Mouse (Mus musculus) ES-E14 (cell line): Measurements from ENCODE around the gene Nr4a1.

Source experiments
- MAFK ChIP-seq: IDR thresholded peaks from 2 replicates; pipeline ENCODE4 v1.6.1; 2014; ENCODE audit warnings: mild to moderate bottlenecking, low read depth, low read length, inconsistent platforms; ENCODE audit not compliant: insufficient read depth
- ZNF384 ChIP-seq: IDR thresholded peaks from 2 replicates; pipeline ENCODE4 v1.6.1; 2012; ENCODE audit warnings: low read depth, low read length, inconsistent platforms

DNA sequence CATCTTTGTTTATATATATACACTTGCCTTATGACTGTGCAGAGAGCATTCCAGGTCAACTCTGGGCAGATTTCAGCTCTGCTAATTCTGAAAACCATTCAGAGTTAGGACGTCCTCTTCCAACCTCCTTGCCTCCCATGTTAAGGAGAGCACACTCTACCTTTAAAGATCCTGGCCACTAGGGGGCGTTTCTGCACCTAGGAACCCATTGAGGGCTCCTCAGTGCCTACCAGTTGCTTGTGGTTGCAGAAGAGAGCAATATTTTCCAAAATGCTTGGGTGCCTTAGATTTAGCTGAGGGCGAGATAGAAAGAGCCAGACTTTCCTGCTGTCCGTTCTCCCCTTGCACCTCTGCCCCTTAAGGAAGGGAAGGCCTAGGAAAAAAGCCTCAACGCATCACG lies 43.8 kb upstream of the Nr4a1 start:
- TF ChIP-seq MAFK: no peak
- TF ChIP-seq ZNF384: no peak
